Mouse (Mus musculus) midbrain, embryonic 15.5 days (tissue): Measurements from ENCODE around the gene Pkdrej. TPM values are rescaled to one million over a fixed set of nuclear protein-coding genes. Genes with fewer than 3 reads are reported as not detected.
"Not testable (repeated sequence)": the region's sequence is repeated elsewhere in the genome, so short reads cannot be mapped to it uniquely, and the experiment has no call there.

Experiments used
- ATAC-seq: fragments of 200-750 bp; cut with Nextera tagmentation; replicated peaks from 2 replicates; pipeline ENCODE4 v1.8.0; 2017; ENCODE audit warnings: moderate TSS enrichment
- H3K27ac ChIP-seq: fragments of 300-500 bp; sonication (generic); 2 replicates; pipeline ENCODE4 v1.5.1; 2015; ENCODE audit warnings: mild to moderate bottlenecking, inconsistent platforms
- H3K27me3 ChIP-seq: fragments of 300-500 bp; sonication (generic); replicated peaks from 2 replicates; pipeline ENCODE4 v1.6.1; 2015; ENCODE audit warnings: inconsistent platforms
- H3K36me3 ChIP-seq: fragments of 300-500 bp; sonication (generic); replicated peaks from 2 replicates; pipeline ENCODE4 v1.6.1; 2015; ENCODE audit warnings: inconsistent platforms
- H3K4me1 ChIP-seq: fragments of 300-500 bp; sonication (generic); 2 replicates; pipeline ENCODE4 v1.6.1; 2015; ENCODE audit warnings: inconsistent platforms
- H3K4me2 ChIP-seq: fragments of 300-500 bp; sonication (generic); 2 replicates; pipeline ENCODE4 v1.6.1; 2015; ENCODE audit warnings: inconsistent platforms, mild to moderate bottlenecking, moderate library complexity
- H3K4me3 ChIP-seq: fragments of 300-500 bp; sonication (generic); 2 replicates; pipeline ENCODE4 v1.5.1; 2015; ENCODE audit warnings: mild to moderate bottlenecking, inconsistent platforms
- H3K9ac ChIP-seq: fragments of 300-500 bp; sonication (generic); 2 replicates; pipeline ENCODE4 v1.6.1; 2015; ENCODE audit warnings: mild to moderate bottlenecking, inconsistent platforms
- H3K9me3 ChIP-seq: fragments of 300-500 bp; sonication (generic); 2 replicates; pipeline ENCODE4 v1.6.1; 2016; ENCODE audit warnings: inconsistent platforms
- WGBS: fragments of 180-500 bp; shearing (Covaris S2); methylation state at CpG from one replicate; pipeline ENCODE4 v1.1.7; 2015; ENCODE audit warnings: mixed read lengths; 5-methylcytosine and 5-hydroxymethylcytosine counted together
- polyA plus RNA-seq: library from polyadenylated mRNA; unstranded; fragments of >200 nt; fragmentation: Nextera tagmentation; extraction: Ambion mirVana; gene quantifications from 2 replicates; pipeline ENCODE4 v1.2.1, GENCODE M21; 2015

Pkdrej gene
- polyA plus RNA-seq, 1 experiment from 2014 or later = 0.10 TPM

DNA sequence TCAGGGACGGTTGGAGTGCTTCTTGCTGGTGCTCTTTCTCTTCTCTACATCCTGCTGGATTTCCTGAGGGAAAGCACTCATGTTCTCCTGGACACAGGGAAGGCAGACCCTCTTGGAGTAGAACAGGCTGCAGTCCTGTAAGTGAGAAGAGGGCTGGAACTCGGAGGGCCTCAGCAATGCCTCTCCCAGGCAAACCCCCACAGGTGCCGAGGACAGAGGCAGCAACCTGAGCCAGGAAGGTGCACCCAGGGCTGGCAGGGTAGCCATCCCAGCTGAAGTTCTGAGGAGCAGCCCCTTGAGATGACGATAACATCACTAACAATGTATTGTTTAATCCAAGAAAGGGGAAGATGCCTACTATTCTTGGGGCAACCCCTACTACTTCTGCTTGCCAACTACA, 14.1 kb downstream of the Pkdrej start:
- ATAC-seq = no peak
- Histone ChIP-seq H3K4me3 (no peak overlapping the region), H3K27ac (no peak overlapping the region), H3K27me3 (no peaks in the 10 kb centered on the region), H3K9me3 (no peaks in the 10 kb centered on the region), H3K9ac (no peak overlapping the region), H3K4me2 (no peak overlapping the region), H3K36me3 (no peaks in the 10 kb centered on the region), H3K4me1 (peaks cover 15% of the 10 kb centered on the region)
- WGBS = 81% methylated on average over 4 of the region's 4 CpGs

- Histone ChIP-seq H3K9ac (no peak overlapping the region), H3K9me3 (no peaks in the 10 kb centered on the region), H3K4me3 (no peak overlapping the region), H3K4me1 (peaks cover 10% of the 10 kb centered on the region), H3K27me3 (no peaks in the 10 kb centered on the region), H3K27ac (no peak overlapping the region), H3K4me2 (no peak overlapping the region), H3K36me3 (no peaks in the 10 kb centered on the region)
- ATAC-seq = no peak
- 80% methylated on average over 4 of the region's 4 CpGs for WGBS
Measured at GRCm38 (mm10) chr15:85806886-85807285, 14.6 kb downstream of the Pkdrej start.

DNA sequence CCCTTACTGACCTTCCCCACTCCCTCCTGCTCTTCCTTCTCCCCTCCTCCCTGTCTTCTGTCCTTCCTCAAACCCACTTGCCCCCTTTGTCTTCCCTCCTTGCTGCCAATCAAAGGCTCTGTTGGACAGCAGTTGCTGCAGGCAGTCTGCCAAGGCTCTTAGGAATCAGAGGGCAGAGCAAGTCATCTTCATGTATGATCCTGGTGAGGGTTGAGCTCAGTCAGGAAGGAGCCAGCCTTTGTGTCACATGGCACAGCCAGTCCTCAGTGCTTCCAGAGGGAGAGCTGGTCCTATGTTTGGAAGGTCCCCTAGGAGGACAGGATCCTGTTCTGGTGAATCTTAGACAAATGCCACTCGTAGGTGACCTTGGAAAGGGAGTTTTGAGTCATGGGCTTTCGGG, 18.6 kb downstream of the Pkdrej start:
- ATAC-seq = no peak

GRCm38 (mm10) chr15:85798676-85799075, 22.9 kb downstream of the Pkdrej start:
- no peaks in the 10 kb centered on the region for H3K27me3 ChIP-seq
- H3K9me3 ChIP-seq = no peaks in the 10 kb centered on the region
- no peaks in the 10 kb centered on the region for H3K36me3 ChIP-seq
- WGBS = 91% methylated on average over 8 of the region's 8 CpGs
- H3K9ac ChIP-seq = no peak overlapping the region
- no peak overlapping the region for H3K4me2 ChIP-seq
- H3K27ac ChIP-seq = no peak overlapping the region
- no peak overlapping the region for H3K4me3 ChIP-seq
- H3K4me1 ChIP-seq = no peaks in the 10 kb centered on the region
- ATAC-seq = no peak

More for the DNA sequence above, 18.6 kb downstream of the Pkdrej start:
- H3K4me1 ChIP-seq = no peaks in the 10 kb centered on the region
- H3K9me3 ChIP-seq = no peaks in the 10 kb centered on the region
- no peak overlapping the region for H3K27ac ChIP-seq
- H3K4me3 ChIP-seq = no peak overlapping the region
- WGBS = 96% methylated on average over 2 of the region's 2 CpGs
- H3K9ac ChIP-seq = no peak overlapping the region
- H3K36me3 ChIP-seq = no peaks in the 10 kb centered on the region
- no peak overlapping the region for H3K4me2 ChIP-seq
- no peaks in the 10 kb centered on the region for H3K27me3 ChIP-seq

DNA sequence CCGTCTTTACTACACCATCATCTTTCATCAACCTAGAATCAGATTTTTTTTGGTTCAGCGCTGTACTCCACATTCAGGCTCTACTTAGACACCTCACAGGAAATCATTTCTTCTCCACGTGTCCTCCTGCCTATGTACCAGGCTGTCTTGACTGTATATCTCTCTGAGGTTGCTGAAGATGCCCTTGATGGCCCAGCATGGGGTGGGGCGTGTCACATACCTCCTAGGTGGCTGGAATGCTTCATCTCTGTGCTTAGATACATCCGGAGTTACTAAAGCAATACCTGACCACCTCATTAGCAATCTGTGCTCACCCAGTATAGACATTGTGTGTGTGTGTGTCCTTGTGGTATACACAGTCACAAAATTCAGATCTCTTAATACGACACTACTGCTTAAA, 26.0 kb downstream of the Pkdrej start:
- Histone ChIP-seq H3K9ac (no peak overlapping the region), H3K4me3 (no peak overlapping the region), H3K9me3 (no peaks in the 10 kb centered on the region), H3K27me3 (no peaks in the 10 kb centered on the region), H3K36me3 (no peaks in the 10 kb centered on the region), H3K4me1 (no peaks in the 10 kb centered on the region), H3K4me2 (no peak overlapping the region), H3K27ac (no peak overlapping the region)
- no peak for ATAC-seq
- 80% methylated on average over 6 of the region's 6 CpGs for WGBS

GRCm38 (mm10) chr15:85792819-85793218, 28.7 kb downstream of the Pkdrej start:
- ATAC-seq = no peak
- H3K9me3 ChIP-seq = no peaks in the 10 kb centered on the region
- H3K27ac ChIP-seq = no peak overlapping the region
- H3K4me3 ChIP-seq = no peak overlapping the region
- H3K4me1 ChIP-seq = no peaks in the 10 kb centered on the region
- H3K27me3 ChIP-seq = no peaks in the 10 kb centered on the region
- 84% methylated on average over 1 of the region's 1 CpGs for WGBS
- H3K4me2 ChIP-seq = no peak overlapping the region
- no peaks in the 10 kb centered on the region for H3K36me3 ChIP-seq
- H3K9ac ChIP-seq = no peak overlapping the region

GRCm38 (mm10) chr15:85791449-85791848, 30.1 kb downstream of the Pkdrej start:
- ATAC-seq = no peak
- H3K4me2 ChIP-seq = no peak overlapping the region
- no peaks in the 10 kb centered on the region for H3K36me3 ChIP-seq
- H3K27ac ChIP-seq = no peak overlapping the region
- H3K9me3 ChIP-seq = no peaks in the 10 kb centered on the region
- no peak overlapping the region for H3K4me3 ChIP-seq
- no peaks in the 10 kb centered on the region for H3K27me3 ChIP-seq
- H3K4me1 ChIP-seq = no peaks in the 10 kb centered on the region
- 87% methylated on average over 4 of the region's 4 CpGs for WGBS
- no peak overlapping the region for H3K9ac ChIP-seq

DNA sequence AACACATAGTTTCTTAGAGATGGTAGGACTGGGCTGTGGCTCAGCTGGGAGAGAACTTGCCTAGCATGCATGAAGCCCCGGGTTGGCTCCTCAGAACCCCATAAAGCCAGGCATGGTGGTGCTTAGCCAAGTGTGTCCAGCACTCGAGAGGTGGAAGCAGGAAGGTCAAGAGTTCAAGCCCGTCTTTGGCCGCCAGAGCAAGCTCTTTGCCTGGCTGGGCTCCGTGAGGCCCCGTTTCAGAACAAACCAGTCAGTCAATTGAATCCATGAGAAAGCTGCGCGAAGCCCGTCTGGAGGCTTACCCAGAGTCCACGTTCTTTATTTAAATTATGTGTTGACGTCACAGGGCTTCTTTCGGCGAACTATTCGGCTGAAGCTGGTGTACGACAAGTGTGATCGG, 32.9 kb downstream of the Pkdrej start:
- no peaks in the 10 kb centered on the region for H3K27me3 ChIP-seq
- H3K4me2 ChIP-seq = no peak overlapping the region
- no peaks in the 10 kb centered on the region for H3K36me3 ChIP-seq
- H3K4me3 ChIP-seq = no peak overlapping the region
- no peak overlapping the region for H3K27ac ChIP-seq
- no peak for ATAC-seq
- H3K9me3 ChIP-seq = no peaks in the 10 kb centered on the region
- no peaks in the 10 kb centered on the region for H3K4me1 ChIP-seq
- 70% methylated on average over 16 of the region's 16 CpGs for WGBS
- H3K9ac ChIP-seq = no peak overlapping the region

- Histone ChIP-seq H3K9me3 (no peaks in the 10 kb centered on the region), H3K27ac (no peak overlapping the region), H3K4me3 (no peak overlapping the region), H3K4me1 (no peaks in the 10 kb centered on the region), H3K9ac (no peak overlapping the region), H3K36me3 (no peaks in the 10 kb centered on the region), H3K4me2 (no peak overlapping the region), H3K27me3 (no peaks in the 10 kb centered on the region)
- WGBS = 87% methylated on average over 4 of the region's 4 CpGs
- no peak for ATAC-seq
Measured at GRCm38 (mm10) chr15:85788051-85788450, 33.5 kb downstream of the Pkdrej start.

GRCm38 (mm10) chr15:85787482-85787881, 34.1 kb downstream of the Pkdrej start:
- H3K9ac ChIP-seq = no peak overlapping the region
- no peaks in the 10 kb centered on the region for H3K4me1 ChIP-seq
- 92% methylated on average over 6 of the region's 6 CpGs for WGBS
- no peaks in the 10 kb centered on the region for H3K9me3 ChIP-seq
- no peak overlapping the region for H3K4me3 ChIP-seq
- H3K27me3 ChIP-seq = no peaks in the 10 kb centered on the region
- H3K4me2 ChIP-seq = no peak overlapping the region
- no peak overlapping the region for H3K27ac ChIP-seq
- no peaks in the 10 kb centered on the region for H3K36me3 ChIP-seq
- ATAC-seq = no peak

- Histone ChIP-seq H3K4me1 (no peaks in the 10 kb centered on the region), H3K27me3 (no peaks in the 10 kb centered on the region), H3K4me2 (no peak overlapping the region), H3K36me3 (no peaks in the 10 kb centered on the region), H3K27ac (no peak overlapping the region), H3K9ac (no peak overlapping the region), H3K9me3 (no peaks in the 10 kb centered on the region), H3K4me3 (no peak overlapping the region)
- 70% methylated on average over 5 of the region's 5 CpGs for WGBS
- ATAC-seq = no peak
Measured at GRCm38 (mm10) chr15:85786711-85787110, 34.8 kb downstream of the Pkdrej start.

DNA sequence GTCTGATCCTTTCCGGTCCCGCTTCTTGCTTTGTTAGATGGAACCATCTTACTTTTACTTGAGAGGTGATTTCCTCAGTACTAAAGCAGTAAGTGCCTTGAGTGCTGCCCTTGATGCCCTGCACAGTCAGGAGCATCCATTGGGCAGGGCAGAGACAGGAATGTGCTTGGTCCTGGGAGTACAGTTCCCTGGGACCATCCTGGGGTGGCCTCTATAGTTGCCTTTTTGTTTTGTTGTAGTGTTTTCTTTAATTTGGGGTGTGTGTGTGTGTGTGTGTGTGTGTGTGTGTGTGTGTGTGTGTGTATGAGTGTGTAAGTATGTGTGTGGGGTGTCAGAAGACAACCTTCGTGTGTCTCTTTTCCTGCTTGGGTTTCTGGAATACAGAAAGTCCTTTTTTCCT, 37.2 kb downstream of the Pkdrej start:
- Histone ChIP-seq H3K27me3 (no peaks in the 10 kb centered on the region), H3K27ac (no peak overlapping the region), H3K4me1 (no peaks in the 10 kb centered on the region), H3K9ac (no peak overlapping the region), H3K4me3 (no peak overlapping the region), H3K4me2 (no peak overlapping the region), H3K9me3 (no peaks in the 10 kb centered on the region), H3K36me3 (no peaks in the 10 kb centered on the region)
- 92% methylated on average over 3 of the region's 3 CpGs for WGBS
- no peak for ATAC-seq

- 92% methylated on average over 4 of the region's 4 CpGs for WGBS
- Histone ChIP-seq H3K36me3 (no peaks in the 10 kb centered on the region), H3K4me2 (no peak overlapping the region), H3K9me3 (no peaks in the 10 kb centered on the region), H3K27me3 (no peaks in the 10 kb centered on the region), H3K4me3 (no peak overlapping the region), H3K9ac (no peak overlapping the region), H3K27ac (no peak overlapping the region), H3K4me1 (no peaks in the 10 kb centered on the region)
- ATAC-seq = no peak
Measured at GRCm38 (mm10) chr15:85783146-85783545, 38.4 kb downstream of the Pkdrej start.

- not testable (repeated sequence) for H3K27ac ChIP-seq, ATAC-seq, H3K36me3 ChIP-seq, H3K9ac ChIP-seq, H3K4me3 ChIP-seq, H3K4me1 ChIP-seq, H3K4me2 ChIP-seq, H3K9me3 ChIP-seq, H3K27me3 ChIP-seq
- WGBS = 92% methylated on average over 6 of the region's 6 CpGs
Measured at GRCm38 (mm10) chr15:85778891-85779290, 42.6 kb downstream of the Pkdrej start.
